Mouse (Mus musculus): ENCODE measurements around the gene Srf.

Gene Srf

DNA sequence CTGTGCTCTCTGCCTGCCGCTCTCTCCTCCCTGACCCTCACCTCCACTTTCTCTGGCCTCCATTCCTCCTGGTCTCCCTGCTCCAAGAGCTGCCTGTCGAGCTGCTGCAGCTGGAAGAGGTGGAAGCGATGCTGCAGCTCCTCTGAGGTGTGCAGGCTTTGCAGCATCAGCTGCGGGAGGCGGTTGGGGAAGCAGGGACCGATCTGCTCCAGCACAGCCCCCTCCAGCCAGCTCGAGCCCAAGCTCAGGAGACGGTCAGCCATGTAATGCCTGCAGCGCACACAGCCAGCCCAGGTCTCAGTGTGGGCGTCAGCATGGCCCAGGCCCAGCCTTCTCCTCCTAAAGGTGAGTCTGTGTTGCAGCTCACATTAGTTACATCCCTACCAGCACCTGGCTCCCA is 36.0 kb downstream of the Srf start:
- DNase-seq (ENCODE audit: low spot score in 2 of 2): no peak

DNA sequence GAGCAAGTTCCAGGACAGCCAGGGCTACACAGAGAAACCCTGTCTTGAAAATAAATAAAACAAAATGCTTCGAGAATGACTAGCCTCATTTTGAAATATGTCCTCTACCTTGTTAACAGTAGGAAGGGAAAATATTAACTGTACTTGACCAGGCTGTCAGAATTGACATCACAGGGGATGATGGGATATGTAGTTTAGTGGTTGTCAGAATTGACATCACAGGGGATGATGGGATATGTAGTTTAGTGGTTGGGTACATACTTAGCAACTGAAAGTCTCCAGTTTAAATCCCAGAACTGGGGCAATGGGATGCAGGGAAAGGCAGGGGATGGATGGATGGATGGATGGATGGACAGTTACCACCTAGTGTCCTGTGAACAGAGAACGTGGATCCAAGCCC is 42.6 kb downstream of the Srf start:
- no peak for DNase-seq (ENCODE audit: low spot score in 2 of 2)

DNA sequence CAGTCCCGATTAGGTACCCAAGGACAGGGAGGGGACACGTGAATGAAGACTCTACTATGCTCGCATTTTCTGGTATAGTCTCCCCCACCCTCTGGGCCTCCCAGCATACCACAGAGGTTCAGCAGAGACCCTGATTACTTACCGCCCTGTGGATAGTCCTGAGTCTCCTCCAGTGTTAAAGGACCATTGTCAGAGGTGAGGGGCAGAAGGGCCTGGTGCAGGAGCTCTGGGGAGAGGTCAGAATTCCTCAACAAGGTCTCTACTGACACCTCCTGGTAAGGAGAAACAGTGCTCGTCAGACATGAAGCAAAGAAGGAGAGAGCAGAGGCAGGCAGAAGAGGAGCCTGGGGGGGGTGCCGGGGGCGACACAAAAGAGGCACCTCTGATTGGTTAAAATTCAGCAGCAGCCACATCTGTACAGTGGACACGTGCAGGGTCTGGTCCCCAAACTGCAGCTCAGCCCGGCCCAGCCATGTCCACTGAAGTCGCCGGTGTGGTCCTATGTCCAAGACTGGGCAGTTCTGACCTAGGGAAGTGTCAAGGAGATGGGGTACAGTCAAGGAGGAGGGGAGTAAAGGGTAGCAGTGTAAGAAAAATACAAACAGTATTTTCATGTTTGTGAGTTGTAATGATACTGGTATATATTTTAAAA is 44.8 kb downstream of the Srf start:
- DNase-seq (ENCODE audit: low spot score in 2 of 2): no peak

DNA sequence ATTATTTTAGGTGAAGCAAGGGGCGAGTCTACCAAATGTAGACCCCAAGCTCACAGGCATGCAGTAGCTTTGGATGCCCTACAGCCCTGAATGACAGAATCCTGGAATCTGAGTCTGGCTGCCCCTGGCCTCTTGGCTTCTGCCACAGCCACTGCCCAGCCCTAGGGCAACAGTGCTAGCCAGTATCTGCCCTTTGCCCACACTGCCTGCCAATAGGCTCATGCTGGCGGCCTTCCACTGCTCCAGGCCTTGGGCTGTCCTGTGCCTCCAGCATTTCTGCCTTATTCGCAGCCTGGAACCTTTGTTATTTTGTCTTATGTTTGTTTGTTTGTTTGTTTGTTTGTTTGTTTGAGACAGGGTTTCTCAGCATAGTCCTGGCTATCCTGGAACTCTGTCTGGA is 50.4 kb downstream of the Srf start:
- no peak for DNase-seq (ENCODE audit: low spot score in 2 of 2)

DNA sequence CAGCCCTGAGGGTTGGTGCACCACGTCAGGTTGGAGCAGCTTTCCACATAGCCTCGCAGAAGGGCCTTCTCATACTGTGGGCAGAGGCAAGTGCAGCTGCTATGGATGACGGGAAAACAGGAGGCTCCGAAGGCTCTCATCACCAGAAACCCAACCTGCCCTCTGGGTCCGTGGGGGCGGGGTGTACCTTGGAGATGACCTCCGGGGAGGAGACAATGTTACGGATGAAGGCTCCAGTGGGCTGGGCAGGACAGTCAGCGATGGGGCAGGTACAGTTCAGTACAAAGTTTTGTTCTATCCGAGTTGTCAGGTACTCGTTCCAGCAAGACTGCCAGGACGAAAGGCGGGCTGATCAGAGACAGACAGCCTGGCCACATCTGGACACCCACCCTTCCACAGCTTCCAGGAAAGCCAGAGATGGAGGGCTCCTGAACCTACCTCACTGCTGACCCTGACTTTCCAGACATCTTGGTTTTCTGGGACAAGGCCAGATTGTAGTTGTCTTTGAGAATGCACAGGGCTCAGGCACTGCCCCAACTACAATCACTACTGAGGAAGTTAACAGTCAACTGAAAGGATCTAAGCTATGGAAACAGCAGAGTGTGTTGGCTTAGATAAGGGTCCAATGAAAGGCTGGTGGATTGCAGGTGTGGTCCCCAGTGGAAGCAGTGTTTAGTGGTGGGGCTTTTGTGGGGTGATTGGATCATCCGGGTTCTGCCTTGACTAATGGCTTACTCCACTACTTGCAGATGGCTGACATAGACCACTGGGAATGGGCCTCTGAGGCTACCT is 51.9 kb downstream of the Srf start:
- no peak for DNase-seq (ENCODE audit: low spot score in 2 of 2)

DNA sequence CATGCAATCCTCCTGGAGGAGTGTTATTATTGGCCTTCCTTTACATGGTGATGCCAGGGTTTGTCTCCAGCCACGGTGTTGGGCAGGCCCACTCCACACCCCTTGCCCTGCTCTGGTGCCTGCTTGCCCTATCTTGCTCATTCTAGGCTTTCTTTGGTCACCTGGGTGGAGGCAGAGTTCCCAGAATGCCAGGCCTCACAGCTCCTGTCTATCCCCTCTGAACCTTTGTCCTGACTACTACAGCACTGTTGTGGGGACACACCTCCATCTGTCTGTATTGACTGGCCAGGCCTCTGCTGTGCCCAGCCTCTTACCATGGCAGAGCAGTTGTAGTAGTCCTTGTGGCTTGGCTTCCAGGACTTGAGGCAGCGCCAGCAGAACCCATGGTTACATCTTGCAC is 53.2 kb downstream of the Srf start:
- no peak for DNase-seq (ENCODE audit: low spot score in 2 of 2)
